Mouse (Mus musculus) spleen, adult 2 months (tissue): ENCODE results near the gene Cyp2s1. TPM values are rescaled to one million over a fixed set of nuclear protein-coding genes. Genes with fewer than 3 reads are reported as not detected.
A peak's percentile ranks its signal among the peaks of the same experiment; 100 is the strongest.

Experiments
- DNase-seq, 2 experiments: peaks; one replicate each; pipeline versions ENCODE4 v3.0.0 to v3.0.0-alpha.2; 2012 to 2021; ENCODE audit warnings: low spot score in 2 of 2, low read depth in 1 of 2
- H3K27ac ChIP-seq: fragments of 200-500 bp; 2 replicates; pipeline ENCODE4 v1.5.1; 2012; ENCODE audit warnings: low read length, inconsistent platforms; ENCODE audit not compliant: insufficient read depth
- H3K27me3 ChIP-seq: fragments of 200-500 bp; 2 replicates; pipeline ENCODE4 v1.6.1; 2012; ENCODE audit warnings: mild to moderate bottlenecking, moderate library complexity, low read length, inconsistent platforms; ENCODE audit not compliant: control insufficient read depth, insufficient read depth
- H3K36me3 ChIP-seq: fragments of 200-500 bp; 2 replicates; pipeline ENCODE4 v1.6.1; 2012; ENCODE audit warnings: mild to moderate bottlenecking, low read length, inconsistent platforms; ENCODE audit not compliant: control insufficient read depth, insufficient read depth
- H3K4me1 ChIP-seq: fragments of 200-500 bp; 2 replicates; pipeline ENCODE4 v1.6.1; 2011; ENCODE audit warnings: inconsistent platforms; ENCODE audit not compliant: control insufficient read depth, insufficient read depth, insufficient read length
- H3K4me3 ChIP-seq: fragments of 200-500 bp; 2 replicates; pipeline ENCODE4 v1.5.1; 2011; ENCODE audit warnings: mild to moderate bottlenecking, inconsistent platforms; ENCODE audit not compliant: insufficient read depth, insufficient read length; ENCODE audit errors: extremely low read depth
- CTCF ChIP-seq: fragments of 200-500 bp; IDR thresholded peaks from 2 replicates; pipeline ENCODE4 v1.5.1; 2011; ENCODE audit warnings: mild to moderate bottlenecking, inconsistent platforms; ENCODE audit not compliant: insufficient read depth, insufficient read length, insufficient replicate concordance; ENCODE audit errors: extremely low read depth
- POLR2A ChIP-seq: fragments of 200-500 bp; IDR thresholded peaks from 2 replicates; pipeline ENCODE4 v1.6.1; 2011; ENCODE audit warnings: low read depth, low read length, inconsistent platforms
- WGBS: fragments of 180-500 bp; shearing (Covaris S2); methylation state at CpG from one replicate; pipeline ENCODE4 v1.1.7; 2018; 5-methylcytosine and 5-hydroxymethylcytosine counted together
- polyA plus RNA-seq: library from polyadenylated mRNA; depleted of rRNA; stranded (reverse); fragments of >200 nt; gene quantifications from 2 replicates; pipeline ENCODE4 v1.2.3, GENCODE M21; 2012

Gene Cyp2s1
- polyA plus RNA-seq, 1 experiment = 2.9 TPM

DNA sequence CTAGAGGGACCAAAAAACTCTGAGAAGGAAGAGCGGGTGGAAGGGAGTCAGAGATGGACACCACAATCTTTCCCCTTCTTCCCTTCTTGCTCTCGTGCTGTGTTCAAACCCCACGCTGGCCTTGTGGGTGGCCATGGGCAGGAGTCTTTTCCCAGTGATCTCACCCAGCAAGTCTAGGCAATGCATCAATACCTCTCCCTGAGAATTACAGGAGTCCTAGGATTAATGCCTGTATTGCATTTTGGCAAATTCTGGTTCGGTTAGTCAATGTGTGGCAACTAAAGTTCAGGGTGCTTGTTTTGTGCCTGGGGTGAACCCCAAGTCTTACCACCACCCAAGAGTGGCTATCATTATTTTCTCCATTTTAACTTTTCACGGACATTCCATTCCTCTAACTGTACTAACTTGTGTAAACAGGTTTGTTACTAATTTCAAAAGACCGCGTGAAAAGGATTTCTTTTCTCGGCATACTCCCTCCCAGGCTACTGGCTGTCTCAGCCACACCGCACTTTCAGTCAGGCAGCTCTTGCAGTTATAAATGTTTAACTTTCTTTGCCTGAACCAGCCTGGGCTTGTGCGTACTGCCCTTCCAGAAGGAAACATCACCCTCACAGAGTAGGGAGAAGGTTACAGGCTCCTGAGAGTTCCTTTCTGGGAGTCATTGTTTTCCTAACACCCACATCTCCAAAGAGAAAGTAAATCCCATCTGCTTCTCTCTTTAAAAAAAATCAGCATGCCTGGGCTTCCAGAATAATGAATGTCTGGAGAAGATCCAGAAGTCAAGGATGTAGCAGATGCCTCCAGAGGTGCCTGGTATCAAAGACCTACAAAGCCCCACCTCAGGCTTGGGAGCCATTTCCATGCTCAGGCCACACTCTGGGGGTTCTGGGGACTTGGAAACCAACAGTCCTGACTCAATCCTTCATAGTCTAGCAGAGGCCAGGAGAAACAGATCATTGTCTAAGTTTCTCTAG is 15.1 kb upstream of the Cyp2s1 start:
- Histone ChIP-seq H3K36me3 (no peaks in the 10 kb centered on the region), H3K4me3 (no peak overlapping the region), H3K4me1 (peaks cover 6% of the 10 kb centered on the region; the same call in 1 of the 2 replicates), H3K27me3 (no peaks in the 10 kb centered on the region; the same call in 1 of the 2 replicates), H3K27ac (no peak overlapping the region)
- DNase-seq = no peak
- 89% methylated on average over 10 of the region's 10 CpGs for WGBS
- TF ChIP-seq CTCF = no peak
- TF ChIP-seq POLR2A = no peak

DNA sequence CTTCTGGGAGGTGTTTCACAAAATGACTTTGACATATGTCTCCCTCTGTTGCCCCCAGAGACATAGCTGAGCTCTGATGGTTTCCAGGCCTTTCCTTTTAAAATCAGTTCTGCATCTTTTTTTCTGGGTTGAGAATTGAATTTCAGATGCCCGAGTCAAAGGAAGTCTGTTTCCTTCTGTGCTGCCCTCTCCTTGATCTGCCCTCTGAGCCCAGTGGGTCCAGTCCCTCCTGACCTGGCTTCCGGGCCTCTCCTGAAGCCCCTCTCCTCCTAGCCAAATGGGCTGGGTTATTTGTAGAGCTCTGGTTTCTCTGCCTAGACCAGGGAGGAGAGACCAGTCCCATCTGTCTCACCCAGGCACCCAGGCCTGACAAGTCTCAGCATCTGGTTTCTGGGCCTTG is 13.5 kb upstream of the Cyp2s1 start:
- Histone ChIP-seq H3K4me1 (peaks cover 10% of the 10 kb centered on the region; the same call in 1 of the 2 replicates), H3K36me3 (no peaks in the 10 kb centered on the region), H3K27ac (no peak overlapping the region), H3K4me3 (no peak overlapping the region), H3K27me3 (no peaks in the 10 kb centered on the region; the same call in 1 of the 2 replicates)
- no peak for DNase-seq
- no peak for TF ChIP-seq POLR2A
- TF ChIP-seq CTCF = no peak
- WGBS = 60% methylated on average over 2 of the region's 2 CpGs

DNA sequence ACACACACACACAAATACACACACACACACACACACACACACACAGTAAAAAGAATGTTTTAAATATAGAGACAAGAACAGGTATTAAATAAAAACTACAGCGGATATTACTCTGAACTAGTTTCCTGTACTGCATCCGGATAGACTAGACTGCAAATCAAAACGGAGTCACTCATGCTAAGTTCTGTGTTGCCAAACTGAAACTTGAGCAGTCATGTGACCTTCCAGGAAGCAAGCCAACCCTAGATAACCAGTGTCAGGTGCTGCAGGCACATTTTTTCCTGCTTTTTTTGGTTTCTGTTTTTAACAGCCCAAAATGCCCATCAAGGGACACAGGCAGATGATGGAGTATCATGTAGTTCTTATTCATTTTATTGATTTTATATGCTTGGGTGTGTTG is 10.5 kb upstream of the Cyp2s1 start:
- Histone ChIP-seq H3K4me1 (peaks cover 10% of the 10 kb centered on the region; the same call in 1 of the 2 replicates), H3K27ac (peak overlapping the region; percentile 65), H3K4me3 (no peak overlapping the region), H3K36me3 (no peaks in the 10 kb centered on the region), H3K27me3 (no peaks in the 10 kb centered on the region; the same call in 1 of the 2 replicates)
- peak; percentile 40 to 52 for DNase-seq
- TF ChIP-seq POLR2A (no peak), CTCF (no peak)
- WGBS = 0% methylated on average over 3 of the region's 3 CpGs

DNA sequence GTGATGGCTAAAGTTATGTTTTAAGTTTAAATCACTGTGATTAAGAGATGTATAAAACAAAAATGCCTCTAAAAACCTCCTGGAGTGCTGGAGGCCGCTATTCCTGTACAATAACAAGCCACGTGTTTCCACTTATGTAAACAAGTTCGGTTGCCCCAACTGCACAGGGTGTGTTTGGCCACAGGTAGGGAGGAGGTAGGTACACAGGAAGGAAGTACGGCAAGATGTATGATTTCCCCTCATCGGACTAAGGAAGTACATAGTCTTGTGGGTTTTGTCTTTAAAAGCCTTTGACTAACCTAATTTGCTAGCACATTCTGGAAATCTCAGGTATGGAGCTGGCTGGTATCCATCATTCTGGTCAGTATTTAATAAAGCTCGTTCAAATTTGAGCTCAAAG is 9.3 kb upstream of the Cyp2s1 start:
- no peak for TF ChIP-seq CTCF
- no peak for TF ChIP-seq POLR2A
- Histone ChIP-seq H3K4me3 (no peak overlapping the region), H3K36me3 (no peaks in the 10 kb centered on the region), H3K4me1 (peaks cover 10% of the 10 kb centered on the region; the same call in 1 of the 2 replicates), H3K27ac (peak overlapping the region; percentile 5; the same call in 1 of the 2 replicates), H3K27me3 (no peaks in the 10 kb centered on the region; the same call in 1 of the 2 replicates)
- DNase-seq = no peak
- 20% methylated on average over 6 of the region's 6 CpGs for WGBS

DNA sequence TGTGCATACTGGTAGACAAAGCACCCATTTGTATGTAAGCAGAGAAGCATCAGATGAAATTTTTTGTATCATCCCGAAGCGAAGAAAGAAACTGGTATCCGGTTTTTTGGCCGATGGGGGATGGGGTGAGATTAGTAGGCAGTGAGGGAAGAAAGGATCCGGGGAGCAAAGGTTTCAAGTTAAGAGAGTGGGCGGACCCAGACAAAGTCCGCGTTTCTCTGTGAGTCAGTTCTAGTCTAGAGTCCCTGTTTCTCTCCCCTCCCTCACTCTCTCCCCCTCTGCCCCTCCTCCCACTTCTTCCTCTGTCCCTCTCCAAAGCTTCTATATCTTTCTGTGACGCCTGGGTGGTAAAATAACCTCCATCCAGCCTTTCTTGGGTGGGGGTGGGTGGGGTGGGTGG is 8.3 kb upstream of the Cyp2s1 start:
- no peaks in the 10 kb centered on the region for H3K36me3 ChIP-seq
- H3K4me3 ChIP-seq = no peak overlapping the region
- no peak for TF ChIP-seq CTCF
- no peak for TF ChIP-seq POLR2A
- H3K27ac ChIP-seq = no peak overlapping the region
- peaks cover 2% of the 10 kb centered on the region; the same call in 1 of the 2 replicates for H3K27me3 ChIP-seq
- peaks cover 10% of the 10 kb centered on the region; the same call in 1 of the 2 replicates for H3K4me1 ChIP-seq
- no peak for DNase-seq
- WGBS = 82% methylated on average over 9 of the region's 9 CpGs

DNA sequence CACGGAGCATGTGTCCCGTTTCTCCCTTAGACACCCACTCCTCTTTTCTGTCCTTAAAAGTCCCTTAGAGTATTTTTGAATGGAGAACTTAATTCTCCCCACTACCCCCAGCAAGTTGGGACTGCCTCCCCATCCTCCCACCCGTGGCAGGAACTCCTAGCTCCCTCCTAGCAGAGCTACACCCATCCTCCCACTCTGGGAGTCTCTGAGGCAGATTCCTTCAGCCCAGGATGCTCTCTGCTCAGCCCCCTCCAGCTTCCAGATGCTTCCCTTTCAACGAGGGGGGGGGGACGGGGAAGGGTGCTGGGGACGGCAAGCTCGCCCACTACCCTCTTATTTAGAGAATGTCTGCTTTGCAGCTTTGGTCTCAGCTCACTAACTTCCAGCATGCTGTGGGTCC is 1.1 kb downstream of the Cyp2s1 start:
- no peak for DNase-seq
- Histone ChIP-seq H3K4me3 (no peak overlapping the region), H3K4me1 (peaks cover 5% of the 10 kb centered on the region), H3K27ac (no peak overlapping the region), H3K27me3 (peaks cover 7% of the 10 kb centered on the region), H3K36me3 (no peaks in the 10 kb centered on the region)
- 27% methylated on average over 7 of the region's 7 CpGs for WGBS
- TF ChIP-seq POLR2A (no peak), CTCF (no peak)
